Mouse (Mus musculus) MEL (cell line): Measurements from ENCODE around the gene Cox20. TPM values are rescaled to one million over a fixed set of nuclear protein-coding genes. Genes with fewer than 3 reads are reported as not detected.

ENCODE experiments used
- DNase-seq: peaks from one replicate; pipeline ENCODE4 v3.0.0; 2011; ENCODE audit warnings: low read depth, low spot score
- H3K27ac ChIP-seq: 2 replicates; pipeline ENCODE4 v1.5.1; 2012; ENCODE audit warnings: low read depth, mild to moderate bottlenecking, control low read depth, low read length, moderate library complexity; ENCODE audit not compliant: control insufficient read depth
- H3K27me3 ChIP-seq, 2 experiments: fragments of 150-350 bp in 1 of 2; sonication (generic) in 1 of 2; 2 replicates each; pipeline ENCODE4 v1.6.1; 2012; ENCODE audit warnings: low read length in 2 of 2, mild to moderate bottlenecking in 2 of 2, improper control_type of control experiment in 1 of 2, moderate library complexity in 1 of 2; ENCODE audit not compliant: insufficient read depth in 2 of 2, control insufficient read depth in 1 of 2
- H3K36me3 ChIP-seq, 2 experiments: 2 replicates each; pipeline ENCODE4 v1.6.1; 2012 to 2014; ENCODE audit warnings: low read length in 2 of 2, improper control_type of control experiment in 1 of 2, inconsistent platforms in 1 of 2, mild to moderate bottlenecking in 1 of 2; ENCODE audit not compliant: insufficient read depth in 2 of 2, control insufficient read depth in 1 of 2
- H3K4me1 ChIP-seq, 2 experiments: fragments of 150-350 bp in 1 of 2; sonication (generic) in 1 of 2; 2 replicates each; pipeline ENCODE4 v1.6.1; 2012; ENCODE audit warnings: low read length in 2 of 2, improper control_type of control experiment in 1 of 2, mild to moderate bottlenecking in 1 of 2; ENCODE audit not compliant: insufficient read depth in 2 of 2, control insufficient read depth in 1 of 2
- H3K4me3 ChIP-seq, 2 experiments: fragments of 150-350 bp in 1 of 2; sonication (generic) in 1 of 2; 2 replicates each; pipeline ENCODE4 v1.5.1; 2012; ENCODE audit warnings: low read depth in 2 of 2, low read length in 2 of 2, mild to moderate bottlenecking in 2 of 2, moderate library complexity in 2 of 2, control low read depth in 1 of 2, improper control_type of control experiment in 1 of 2; ENCODE audit not compliant: control insufficient read depth in 1 of 2, insufficient read depth in 1 of 2
- H3K79me2 ChIP-seq: 2 replicates; pipeline ENCODE4 v1.6.1; 2012; ENCODE audit warnings: mild to moderate bottlenecking, low read length, moderate library complexity; ENCODE audit not compliant: control insufficient read depth, poor library complexity, insufficient read depth
- H3K9ac ChIP-seq: 2 replicates; pipeline ENCODE4 v1.6.1; 2012; ENCODE audit warnings: low read depth, mild to moderate bottlenecking, control low read depth, low read length, moderate library complexity; ENCODE audit not compliant: control insufficient read depth, poor library complexity, severe bottlenecking
- H3K9me3 ChIP-seq: fragments of 150-350 bp; sonication (generic); replicated peaks from 2 replicates; pipeline ENCODE4 v1.6.1; 2012; ENCODE audit warnings: mild to moderate bottlenecking, low read length, improper control_type of control experiment, moderate library complexity; ENCODE audit not compliant: insufficient read depth
- BHLHE40 ChIP-seq: IDR thresholded peaks from 2 replicates; pipeline ENCODE4 v1.6.1; 2012; ENCODE audit warnings: low read depth, mild to moderate bottlenecking, inconsistent platforms, low read length, improper control_type of control experiment, borderline replicate concordance
- CHD1 ChIP-seq: IDR thresholded peaks from 2 replicates; pipeline ENCODE4 v1.6.1; 2012; ENCODE audit warnings: low read depth, mild to moderate bottlenecking, inconsistent platforms, low read length, improper control_type of control experiment
- CHD2 ChIP-seq: IDR thresholded peaks from 2 replicates; pipeline ENCODE4 v1.6.1; 2011; ENCODE audit warnings: low read length, improper control_type of control experiment
- CTCF ChIP-seq, 3 experiments: IDR thresholded peaks in 2 of 3; conservative IDR thresholded peaks in 1 of 3; 2 replicates each; pipeline ENCODE4 v1.5.1; 2011 to 2012; ENCODE audit warnings: low read length in 3 of 3, low read depth in 2 of 3, mild to moderate bottlenecking in 2 of 3, improper control_type of control experiment in 1 of 3, inconsistent platforms in 1 of 3, mixed read lengths in 1 of 3, moderate library complexity in 1 of 3; ENCODE audit not compliant: control insufficient read depth in 1 of 3, insufficient read depth in 1 of 3, poor library complexity in 1 of 3, severe bottlenecking in 1 of 3
- GABPA ChIP-seq: IDR thresholded peaks from 2 replicates; pipeline ENCODE4 v1.6.1; 2012; ENCODE audit warnings: low read depth, mild to moderate bottlenecking, inconsistent platforms, low read length, improper control_type of control experiment, moderate library complexity
- MYB ChIP-seq: IDR thresholded peaks from 2 replicates; pipeline ENCODE4 v1.6.1; 2011; ENCODE audit warnings: mild to moderate bottlenecking, low read depth, low read length, improper control_type of control experiment
- MYC ChIP-seq: IDR thresholded peaks from 2 replicates; pipeline ENCODE4 v1.6.1; 2011; ENCODE audit warnings: low read depth, mild to moderate bottlenecking, low read length, improper control_type of control experiment, moderate library complexity
- POLR2A ChIP-seq, 2 experiments: IDR thresholded peaks; 2 replicates each; pipeline ENCODE4 v1.6.1; 2011 to 2012; ENCODE audit warnings: low read length in 2 of 2, mild to moderate bottlenecking in 2 of 2, control low read depth in 1 of 2, improper control_type of control experiment in 1 of 2, low read depth in 1 of 2, moderate library complexity in 1 of 2; ENCODE audit not compliant: control insufficient read depth in 1 of 2, insufficient read depth in 1 of 2, poor library complexity in 1 of 2
- POLR2AphosphoS5 ChIP-seq: IDR thresholded peaks from 2 replicates; pipeline ENCODE4 v1.6.1; 2012; ENCODE audit warnings: low read depth, borderline replicate concordance, mild to moderate bottlenecking, inconsistent platforms, low read length, moderate library complexity, mixed read lengths
- RCOR1 ChIP-seq: IDR thresholded peaks from 2 replicates; pipeline ENCODE4 v1.6.1; 2012; ENCODE audit warnings: low read depth, mild to moderate bottlenecking, inconsistent platforms, low read length, improper control_type of control experiment
- SMC3 ChIP-seq: IDR thresholded peaks from 2 replicates; pipeline ENCODE4 v1.6.1; 2011; ENCODE audit warnings: low read depth, low read length, improper control_type of control experiment
- TBP ChIP-seq: IDR thresholded peaks from 2 replicates; pipeline ENCODE4 v1.8.0; 2011; ENCODE audit warnings: low read depth, low read length, improper control_type of control experiment
- TCF12 ChIP-seq: IDR thresholded peaks from 2 replicates; pipeline ENCODE4 v1.6.1; 2014; ENCODE audit warnings: low read depth, mild to moderate bottlenecking, inconsistent platforms, low read length, improper control_type of control experiment, moderate library complexity
- polyA plus RNA-seq, 2 experiments: library from polyadenylated mRNA; stranded (reverse) in 1 of 2; unstranded in 1 of 2; fragments of >175 nt in 1 of 2; fragments of >200 nt in 1 of 2; gene quantifications; 2 replicates each; pipeline versions ENCODE4 v1.2.1 to v1.2.4; 2012; ENCODE audit warnings: low replicate concordance in 2 of 2, low read depth in 1 of 2; ENCODE audit not compliant: insufficient read length in 2 of 2, insufficient read depth in 1 of 2, missing spikeins in 1 of 2
- total RNA-seq: library from RNA; depleted of rRNA; stranded (reverse); fragments of 300-350 nt; gene quantifications from 2 replicates; pipeline ENCODE4 v1.2.3, GENCODE M21; 2012

Gene Cox20
- total and polyA plus RNA-seq, 3 experiments = 24.3 to 27.3 TPM; not detected in 1

GRCm38 (mm10) chr1:178283946-178284720 lies 34.8 kb upstream of the Cox20 start:
- H3K27ac ChIP-seq = no peak overlapping the region

GRCm38 (mm10) chr1:178287601-178288176 lies 31.2 kb upstream of the Cox20 start:
- Histone ChIP-seq H3K4me3 (no peak overlapping the region), H3K9ac (no peak overlapping the region), H3K36me3 (no peaks in the 10 kb centered on the region), H3K79me2 (no peaks in the 10 kb centered on the region), H3K27me3 (no peaks in the 10 kb centered on the region; a peak in 1 of 4 replicates), H3K9me3 (no peaks in the 10 kb centered on the region), H3K4me1 (no peaks in the 10 kb centered on the region), H3K27ac (no peak overlapping the region)
- no peak for TF ChIP-seq TBP
- no peak for DNase-seq

More at GRCm38 (mm10) chr1:178283946-178284720, 34.8 kb upstream of the Cox20 start:
- H3K4me1 ChIP-seq = no peaks in the 10 kb centered on the region
- no peak overlapping the region for H3K4me3 ChIP-seq
- H3K27me3 ChIP-seq = no peaks in the 10 kb centered on the region; a peak in 1 of 4 replicates
- H3K79me2 ChIP-seq = no peaks in the 10 kb centered on the region
- no peak for DNase-seq
- H3K9ac ChIP-seq = no peak overlapping the region
- H3K9me3 ChIP-seq = no peaks in the 10 kb centered on the region
- TF ChIP-seq CHD1 = no peak
- TF ChIP-seq MYB = no peak
- no peaks in the 10 kb centered on the region for H3K36me3 ChIP-seq

DNA sequence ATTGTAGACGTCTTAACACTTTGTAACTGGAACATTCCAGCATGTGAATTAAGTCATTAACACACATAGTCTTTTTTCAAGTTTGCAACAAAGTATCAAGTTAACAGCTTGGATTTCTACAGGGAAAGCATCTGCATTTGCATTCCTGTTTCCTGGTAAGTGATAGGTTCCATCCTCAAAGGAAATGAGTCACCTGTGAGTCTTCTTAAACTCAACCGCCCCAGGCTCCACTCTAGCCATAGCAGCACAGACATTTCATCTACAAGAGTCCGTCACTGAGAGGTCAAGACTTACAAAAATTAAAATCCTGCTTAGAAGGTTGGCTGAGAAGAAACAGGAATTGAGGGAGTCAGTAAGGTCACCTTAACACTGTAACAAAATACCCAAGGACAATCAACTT lies 27.2 kb upstream of the Cox20 start:
- Histone ChIP-seq H3K9me3 (no peaks in the 10 kb centered on the region), H3K4me3 (no peak overlapping the region), H3K27me3 (no peaks in the 10 kb centered on the region), H3K36me3 (no peaks in the 10 kb centered on the region), H3K79me2 (no peaks in the 10 kb centered on the region), H3K27ac (no peak overlapping the region), H3K4me1 (no peaks in the 10 kb centered on the region), H3K9ac (no peak overlapping the region)
- no peak for DNase-seq
- TF ChIP-seq BHLHE40 (no peak), POLR2AphosphoS5 (no peak), SMC3 (no peak), POLR2A (IDR thresholded peaks at IDR 0.05; ENCODE audit: control insufficient read depth in 1 of 2, insufficient read depth in 1 of 2, low read depth in 1 of 2, low read length in 2 of 2, poor library complexity in 1 of 2) (no peak), CTCF (IDR thresholded peaks at IDR 0.05 in 2 of 3, conservative IDR thresholded peaks at IDR 0.05 in 1 of 3; ENCODE audit: control insufficient read depth in 1 of 3, insufficient read depth in 1 of 3, low read depth in 2 of 3, low read length in 3 of 3, poor library complexity in 1 of 3, severe bottlenecking in 1 of 3) (no peak), TCF12 (no peak), MYC (no peak), GABPA (no peak), CHD2 (no peak), RCOR1 (no peak)
